Mouse (Mus musculus) left cerebral cortex, adult 9 months (tissue): ENCODE data around the gene Cenpb.

Experiments
- DNase-seq, 2 experiments: peaks; one replicate each; pipeline ENCODE4 v3.0.0; 2022; ENCODE audit warnings: low spot score in 2 of 2

Cenpb gene

GRCm38 (mm10) chr2:131139287-131139686 is 40.6 kb downstream of the Cenpb start:
- DNase-seq = no peak

- no peak for DNase-seq
These were observed 41.1 kb downstream of the Cenpb start for GRCm38 (mm10) chr2:131138760-131139159.

- no peak for DNase-seq
These were observed 41.6 kb downstream of the Cenpb start for GRCm38 (mm10) chr2:131138296-131138695.

- no peak for DNase-seq
These were observed 44.2 kb downstream of the Cenpb start for GRCm38 (mm10) chr2:131135521-131136139.

- no peak for DNase-seq
These were observed 45.0 kb downstream of the Cenpb start for GRCm38 (mm10) chr2:131134826-131135400.

GRCm38 (mm10) chr2:131134381-131134780 is 45.5 kb downstream of the Cenpb start:
- DNase-seq = no peak

- DNase-seq = no peak
These were observed 46.8 kb downstream of the Cenpb start, which contains the start of gene Gm11037 for GRCm38 (mm10) chr2:131132930-131133547. Gene Gm11037, plus strand, starts transcription at chr2:131133497.

GRCm38 (mm10) chr2:131132111-131132888 is 47.6 kb downstream of the Cenpb start:
- DNase-seq = no peak

- no peak for DNase-seq
These were observed 49.0 kb downstream of the Cenpb start for GRCm38 (mm10) chr2:131130849-131131248.

- DNase-seq = no peak
These were observed 50.0 kb downstream of the Cenpb start for GRCm38 (mm10) chr2:131129836-131130235.

GRCm38 (mm10) chr2:131128636-131129157 is 51.2 kb downstream of the Cenpb start:
- no peak for DNase-seq

- no peak for DNase-seq
These were observed 51.7 kb downstream of the Cenpb start for GRCm38 (mm10) chr2:131128211-131128610.

- DNase-seq = no peak
These were observed 52.6 kb downstream of the Cenpb start, which contains the start of gene Hspa12b for GRCm38 (mm10) chr2:131127161-131127730. Gene Hspa12b, plus strand, starts transcription at chr2:131127280.

GRCm38 (mm10) chr2:131125964-131126815 is 53.7 kb downstream of the Cenpb start:
- DNase-seq = no peak
